Mouse (Mus musculus): Measurements from ENCODE around the gene Ptch1. TPM values are rescaled to one million over a fixed set of nuclear protein-coding genes. Genes with fewer than 3 reads are reported as not detected.

Ptch1 gene
- total RNA-seq, 1 experiment = 21.6 TPM

DNA sequence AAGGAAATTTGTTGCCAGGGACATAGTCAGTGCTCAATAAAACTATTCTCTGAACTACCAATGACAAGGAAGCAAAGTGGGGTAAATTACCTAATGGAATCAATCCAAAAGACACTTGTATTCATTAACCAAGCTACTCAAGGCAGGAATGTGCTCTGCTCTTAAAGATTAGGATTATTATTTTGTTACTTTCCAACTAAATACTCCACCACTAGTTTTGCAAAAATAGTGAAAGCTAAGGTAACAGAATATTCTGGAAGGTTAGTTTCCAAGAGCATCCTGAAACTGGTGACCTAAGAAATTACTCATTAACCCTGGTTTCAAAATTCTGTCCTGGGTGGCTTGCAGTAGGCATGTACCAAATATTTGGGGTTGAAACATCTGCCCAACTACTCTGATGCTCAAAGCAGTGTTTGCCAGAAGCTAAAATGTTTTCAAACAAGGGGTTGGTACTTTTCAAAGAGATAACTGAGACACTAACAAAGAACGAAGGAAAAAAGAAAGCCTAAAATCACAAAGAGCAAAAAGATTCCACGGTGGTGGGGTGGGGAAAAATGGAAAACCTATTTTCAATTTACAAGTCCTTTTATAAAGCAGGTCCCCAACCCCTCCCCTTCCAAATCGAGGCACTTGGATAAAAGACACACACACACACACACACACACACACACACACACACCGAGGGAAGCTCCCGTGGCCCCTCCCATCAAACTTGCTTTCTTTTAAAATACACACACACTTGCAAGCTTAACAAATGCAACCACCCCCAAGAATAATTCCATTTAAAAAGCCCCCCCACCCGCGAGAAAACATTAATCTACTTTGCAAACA, 11.0 kb downstream of the Ptch1 start:
- DNase-seq (ENCODE audit: low read depth, low spot score) = no peak
- no peak overlapping the region; the same call in 1 of the 2 replicates for H3K27ac ChIP-seq (ENCODE audit: insufficient read depth, low read depth, low read length, poor library complexity, severe bottlenecking)
- peaks cover 11% of the 10 kb centered on the region; the same call in 1 of the 2 replicates for H3K36me3 ChIP-seq (ENCODE audit: control insufficient read depth, insufficient read depth, low read length, poor library complexity, severe bottlenecking)
- H3K9me3 ChIP-seq (ENCODE audit: control insufficient read depth, insufficient read depth, low read depth, low read length) = no peaks in the 10 kb centered on the region
- H3K4me1 ChIP-seq (ENCODE audit: control insufficient read depth in 2 of 2, insufficient read depth in 2 of 2, low read length in 2 of 2, poor library complexity in 1 of 2) = peaks cover 8 to 22% of the 10 kb centered on the region in 2 experiments; a peak in 2 of 4 replicates
- in situ Hi-C loops (cut with MboI; ENCODE audit: low sequenced_read_pairs in 2 of 2, unreplicated experiment in 2 of 2) = no loop called here
- TF ChIP-seq ZC3H11A (IDR thresholded peaks at IDR 0.05; ENCODE audit: borderline replicate concordance, low read depth, low read length) (no peak), ZNF384 (IDR thresholded peaks at IDR 0.05; ENCODE audit: low read depth, low read length) (no peak), HCFC1 (IDR thresholded peaks at IDR 0.05; ENCODE audit: borderline replicate concordance, insufficient read depth, low read length) (no peak), MAFK (IDR thresholded peaks at IDR 0.05; ENCODE audit: insufficient read depth, low read depth, low read length) (no peak), CHD2 (IDR thresholded peaks at IDR 0.05; ENCODE audit: low read depth, low read length) (no peak)
- H3K9ac ChIP-seq (ENCODE audit: insufficient read depth, low read depth, low read length, poor library complexity, severe bottlenecking) = peak overlapping the region; percentile 33; the same call in 1 of the 2 replicates
- peak overlapping the region; percentile 90 to 96 for H3K4me3 ChIP-seq (ENCODE audit: insufficient read depth in 1 of 2, low read depth in 1 of 2, low read length in 2 of 2, poor library complexity in 1 of 2, severe bottlenecking in 1 of 2)

DNA sequence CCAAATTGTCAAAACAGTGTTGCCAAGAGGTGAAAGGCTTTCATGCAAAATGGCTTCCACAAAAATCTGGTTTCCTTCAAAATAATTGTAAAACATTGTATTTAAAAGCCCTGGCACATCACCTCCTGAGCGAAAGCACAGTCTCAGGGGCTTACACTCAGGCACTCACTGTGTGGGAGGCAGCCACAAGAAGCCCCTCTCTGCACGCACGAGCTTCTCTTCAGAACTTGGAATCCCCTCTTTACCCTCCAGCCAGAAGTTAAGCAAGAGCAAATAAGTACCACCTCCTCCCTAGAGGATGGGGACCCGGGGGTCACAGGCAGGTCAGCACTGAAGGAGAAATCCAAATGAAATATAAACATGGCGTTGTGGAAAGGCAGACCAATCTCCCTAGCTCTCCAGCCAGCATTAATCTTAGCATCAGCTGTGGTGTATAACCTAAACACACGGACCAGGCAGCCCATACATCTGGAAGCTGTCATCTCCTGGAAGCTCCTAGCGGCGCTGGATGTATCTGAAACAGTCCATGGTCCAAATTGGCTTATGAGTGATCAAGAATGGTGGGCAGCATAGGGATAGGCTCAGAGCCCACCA, 15.0 kb downstream of the Ptch1 start:
- no peak overlapping the region for H3K4me3 ChIP-seq (ENCODE audit: insufficient read depth in 1 of 2, low read depth in 1 of 2, low read length in 2 of 2, poor library complexity in 1 of 2, severe bottlenecking in 1 of 2)
- in situ Hi-C loops (cut with MboI; ENCODE audit: low sequenced_read_pairs in 2 of 2, unreplicated experiment in 2 of 2) = no loop called here
- no peak overlapping the region for H3K27ac ChIP-seq (ENCODE audit: insufficient read depth, low read depth, low read length, poor library complexity, severe bottlenecking)
- H3K4me1 ChIP-seq (ENCODE audit: control insufficient read depth in 2 of 2, insufficient read depth in 2 of 2, low read length in 2 of 2, poor library complexity in 1 of 2) = peaks cover 15 to 35% of the 10 kb centered on the region in 2 experiments; a peak in 3 of 4 replicates
- H3K36me3 ChIP-seq (ENCODE audit: control insufficient read depth, insufficient read depth, low read length, poor library complexity, severe bottlenecking) = peaks cover 10% of the 10 kb centered on the region; the same call in 1 of the 2 replicates
- TF ChIP-seq CHD2 (IDR thresholded peaks at IDR 0.05; ENCODE audit: low read depth, low read length) = no peak
- no peak for TF ChIP-seq ZNF384 (IDR thresholded peaks at IDR 0.05; ENCODE audit: low read depth, low read length)
- TF ChIP-seq HCFC1 (IDR thresholded peaks at IDR 0.05; ENCODE audit: borderline replicate concordance, insufficient read depth, low read length) = no peak
- TF ChIP-seq ZC3H11A (IDR thresholded peaks at IDR 0.05; ENCODE audit: borderline replicate concordance, low read depth, low read length) = no peak
- no peak for TF ChIP-seq MAFK (IDR thresholded peaks at IDR 0.05; ENCODE audit: insufficient read depth, low read depth, low read length)
- DNase-seq (ENCODE audit: low read depth, low spot score) = no peak
- H3K9me3 ChIP-seq (ENCODE audit: control insufficient read depth, insufficient read depth, low read depth, low read length) = no peaks in the 10 kb centered on the region
- no peak overlapping the region for H3K9ac ChIP-seq (ENCODE audit: insufficient read depth, low read depth, low read length, poor library complexity, severe bottlenecking)

DNA sequence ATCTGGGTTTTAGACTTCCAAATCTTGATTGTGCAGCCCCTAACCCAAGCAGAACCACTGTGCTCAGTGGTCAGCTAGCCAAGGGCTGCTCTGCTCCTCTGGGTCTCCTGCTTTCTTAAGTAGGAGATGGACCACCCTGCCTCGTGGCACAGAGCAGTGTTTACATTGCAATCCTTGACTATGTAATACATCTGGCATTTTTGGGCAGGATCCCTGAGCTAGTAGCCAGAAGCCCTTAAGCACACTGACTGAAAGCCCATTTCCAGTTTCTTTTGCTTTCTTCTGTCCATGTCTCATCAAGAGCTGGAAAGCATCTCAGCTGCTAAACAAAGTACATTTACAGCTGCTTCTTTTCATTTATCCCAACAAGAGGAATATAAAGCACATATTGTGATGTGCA, 17.0 kb downstream of the Ptch1 start:
- Histone ChIP-seq H3K9me3 (ENCODE audit: control insufficient read depth, insufficient read depth, low read depth, low read length) (no peaks in the 10 kb centered on the region), H3K27ac (ENCODE audit: insufficient read depth, low read depth, low read length, poor library complexity, severe bottlenecking) (no peak overlapping the region), H3K36me3 (ENCODE audit: control insufficient read depth, insufficient read depth, low read length, poor library complexity, severe bottlenecking) (peaks cover 13% of the 10 kb centered on the region), H3K4me3 (ENCODE audit: insufficient read depth in 1 of 2, low read depth in 1 of 2, low read length in 2 of 2, poor library complexity in 1 of 2, severe bottlenecking in 1 of 2) (no peak overlapping the region), H3K4me1 (ENCODE audit: control insufficient read depth in 2 of 2, insufficient read depth in 2 of 2, low read length in 2 of 2, poor library complexity in 1 of 2) (peaks cover 12 to 38% of the 10 kb centered on the region in 2 experiments; a peak in 3 of 4 replicates), H3K9ac (ENCODE audit: insufficient read depth, low read depth, low read length, poor library complexity, severe bottlenecking) (no peak overlapping the region)
- in situ Hi-C loops (cut with MboI; ENCODE audit: low sequenced_read_pairs in 2 of 2, unreplicated experiment in 2 of 2) = no loop called here
- TF ChIP-seq CHD2 (IDR thresholded peaks at IDR 0.05; ENCODE audit: low read depth, low read length) (no peak), ZC3H11A (IDR thresholded peaks at IDR 0.05; ENCODE audit: borderline replicate concordance, low read depth, low read length) (no peak), ZNF384 (IDR thresholded peaks at IDR 0.05; ENCODE audit: low read depth, low read length) (no peak), MAFK (IDR thresholded peaks at IDR 0.05; ENCODE audit: insufficient read depth, low read depth, low read length) (no peak), HCFC1 (IDR thresholded peaks at IDR 0.05; ENCODE audit: borderline replicate concordance, insufficient read depth, low read length) (no peak)
- no peak for DNase-seq (ENCODE audit: low read depth, low spot score)

DNA sequence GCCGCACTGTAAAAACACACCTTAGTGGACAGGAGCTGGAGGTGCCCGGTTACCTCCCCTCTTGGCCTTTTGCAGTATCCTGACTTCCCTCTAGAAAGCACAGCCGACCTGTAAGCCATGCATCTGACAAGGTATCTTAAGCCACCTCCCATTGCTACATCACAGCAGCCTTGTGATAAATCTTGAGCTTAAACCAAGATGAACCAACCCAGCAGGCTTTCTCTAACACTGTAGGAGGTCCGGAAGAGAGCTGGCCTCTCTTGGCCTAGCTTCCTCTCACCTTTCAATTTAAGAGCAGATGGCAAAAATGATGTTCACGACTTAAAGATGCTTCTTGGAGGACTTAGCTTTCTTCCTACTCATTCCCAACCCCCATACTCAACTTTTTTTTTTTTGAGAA, 17.5 kb downstream of the Ptch1 start:
- H3K36me3 ChIP-seq (ENCODE audit: control insufficient read depth, insufficient read depth, low read length, poor library complexity, severe bottlenecking) = peaks cover 13% of the 10 kb centered on the region
- no peak for TF ChIP-seq ZC3H11A (IDR thresholded peaks at IDR 0.05; ENCODE audit: borderline replicate concordance, low read depth, low read length)
- TF ChIP-seq MAFK (IDR thresholded peaks at IDR 0.05; ENCODE audit: insufficient read depth, low read depth, low read length) = no peak
- TF ChIP-seq HCFC1 (IDR thresholded peaks at IDR 0.05; ENCODE audit: borderline replicate concordance, insufficient read depth, low read length) = no peak
- no peak for TF ChIP-seq ZNF384 (IDR thresholded peaks at IDR 0.05; ENCODE audit: low read depth, low read length)
- no peak for TF ChIP-seq CHD2 (IDR thresholded peaks at IDR 0.05; ENCODE audit: low read depth, low read length)
- H3K9ac ChIP-seq (ENCODE audit: insufficient read depth, low read depth, low read length, poor library complexity, severe bottlenecking) = no peak overlapping the region
- DNase-seq (ENCODE audit: low read depth, low spot score) = no peak
- H3K4me3 ChIP-seq (ENCODE audit: insufficient read depth in 1 of 2, low read depth in 1 of 2, low read length in 2 of 2, poor library complexity in 1 of 2, severe bottlenecking in 1 of 2) = no peak overlapping the region
- H3K27ac ChIP-seq (ENCODE audit: insufficient read depth, low read depth, low read length, poor library complexity, severe bottlenecking) = no peak overlapping the region
- no peaks in the 10 kb centered on the region for H3K9me3 ChIP-seq (ENCODE audit: control insufficient read depth, insufficient read depth, low read depth, low read length)
- in situ Hi-C loops (cut with MboI; ENCODE audit: low sequenced_read_pairs in 2 of 2, unreplicated experiment in 2 of 2) = no loop called here
- H3K4me1 ChIP-seq (ENCODE audit: control insufficient read depth in 2 of 2, insufficient read depth in 2 of 2, low read length in 2 of 2, poor library complexity in 1 of 2) = peaks cover 12 to 36% of the 10 kb centered on the region in 2 experiments; a peak in 3 of 4 replicates
